Mouse (Mus musculus): Measurements from ENCODE around the gene Phkg2. TPM values are rescaled to one million over a fixed set of nuclear protein-coding genes. Genes with fewer than 3 reads are reported as not detected.

Phkg2 gene
- polyA plus RNA-seq, 1 experiment: 5.4 TPM

DNA sequence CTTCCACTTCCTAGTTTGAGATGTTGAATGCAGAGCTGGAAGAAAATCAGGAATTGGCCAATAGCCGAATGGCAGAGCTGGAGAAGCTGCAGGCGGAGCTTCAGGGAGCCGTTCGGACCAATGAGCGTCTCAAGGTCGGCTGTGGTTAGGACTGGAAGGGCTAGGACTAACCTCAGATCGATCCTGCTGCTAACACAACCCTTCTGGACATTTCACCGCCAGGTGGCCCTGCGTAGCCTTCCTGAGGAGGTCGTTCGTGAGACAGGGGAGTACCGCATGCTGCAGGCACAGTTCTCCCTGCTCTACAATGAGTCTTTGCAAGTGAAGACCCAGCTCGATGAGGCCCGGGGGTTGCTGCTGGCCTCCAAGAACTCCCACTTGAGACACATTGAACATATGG is 19.4 kb downstream of the Phkg2 start:
- H3K36me3 ChIP-seq (ENCODE audit: control insufficient read depth): peaks cover 83% of the 10 kb centered on the region
- TF ChIP-seq GATA1 (IDR thresholded peaks at IDR 0.05; ENCODE audit: low read length) (no peak), TAL1 (IDR thresholded peaks at IDR 0.05; ENCODE audit: low read length) (no peak)
- peaks cover 25% of the 10 kb centered on the region for H3K4me1 ChIP-seq (ENCODE audit: control insufficient read depth)
- peaks cover 2% of the 10 kb centered on the region; the same call in 1 of the 2 replicates for H3K9me3 ChIP-seq (ENCODE audit: control insufficient read depth, low read length)
- H3K4me3 ChIP-seq (replicated peaks): no peak overlapping the region
- H3K27me3 ChIP-seq (ENCODE audit: control insufficient read depth): no peaks in the 10 kb centered on the region

DNA sequence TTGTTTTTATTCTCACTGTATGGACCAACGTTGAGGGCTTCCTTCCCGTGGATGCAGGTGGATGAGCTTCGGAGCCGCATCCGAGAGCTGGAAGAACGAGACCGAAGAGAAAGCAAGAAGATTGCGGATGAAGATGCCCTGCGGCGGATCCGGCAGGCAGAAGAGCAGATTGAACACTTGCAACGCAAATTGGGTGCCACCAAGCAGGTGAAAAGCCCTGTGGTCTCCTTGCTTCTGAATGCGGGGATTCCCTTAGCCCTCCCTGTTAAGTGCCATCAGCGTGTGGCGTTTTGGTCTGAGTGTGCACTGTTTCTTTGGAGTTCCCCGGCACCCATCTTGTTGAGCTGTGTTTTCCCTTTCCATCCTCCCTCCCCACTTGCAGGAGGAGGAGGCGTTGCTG is 23.6 kb downstream of the Phkg2 start:
- TF ChIP-seq TAL1 (IDR thresholded peaks at IDR 0.05; ENCODE audit: low read length) (no peak), GATA1 (IDR thresholded peaks at IDR 0.05; ENCODE audit: low read length) (no peak)
- no peak overlapping the region for H3K4me3 ChIP-seq (replicated peaks)
- H3K4me1 ChIP-seq (ENCODE audit: control insufficient read depth): no peaks in the 10 kb centered on the region
- H3K36me3 ChIP-seq (ENCODE audit: control insufficient read depth): peaks cover 100% of the 10 kb centered on the region
- H3K9me3 ChIP-seq (ENCODE audit: control insufficient read depth, low read length): peaks cover 2% of the 10 kb centered on the region; the same call in 1 of the 2 replicates
- H3K27me3 ChIP-seq (ENCODE audit: control insufficient read depth): no peaks in the 10 kb centered on the region

DNA sequence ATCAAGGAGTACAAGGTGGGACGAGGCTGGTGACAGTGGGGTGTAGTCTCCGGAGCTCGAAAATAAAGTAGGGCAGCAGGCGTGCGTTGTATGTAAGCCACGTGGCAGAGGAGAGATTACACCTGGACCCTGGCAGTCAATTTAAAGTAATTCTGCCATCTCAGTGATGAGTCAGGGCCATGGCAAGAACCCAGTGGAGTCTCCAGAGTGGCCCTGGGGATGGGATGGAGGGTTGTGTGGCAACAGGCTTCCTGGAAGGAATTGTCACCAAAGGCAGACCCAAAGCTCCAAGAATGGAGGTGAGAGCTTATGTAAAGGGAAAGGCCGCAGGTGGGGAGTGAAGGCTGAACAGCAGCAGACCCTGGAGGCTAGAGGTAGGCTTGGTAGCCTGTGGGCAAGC is 27.5 kb downstream of the Phkg2 start:
- Histone ChIP-seq H3K9me3 (ENCODE audit: control insufficient read depth, low read length) (peaks cover 2% of the 10 kb centered on the region; the same call in 1 of the 2 replicates), H3K36me3 (ENCODE audit: control insufficient read depth) (peaks cover 94% of the 10 kb centered on the region), H3K4me1 (ENCODE audit: control insufficient read depth) (no peaks in the 10 kb centered on the region), H3K27me3 (ENCODE audit: control insufficient read depth) (no peaks in the 10 kb centered on the region), H3K4me3 (replicated peaks) (no peak overlapping the region)
- TF ChIP-seq TAL1 (IDR thresholded peaks at IDR 0.05; ENCODE audit: low read length): no peak
- no peak for TF ChIP-seq GATA1 (IDR thresholded peaks at IDR 0.05; ENCODE audit: low read length)

DNA sequence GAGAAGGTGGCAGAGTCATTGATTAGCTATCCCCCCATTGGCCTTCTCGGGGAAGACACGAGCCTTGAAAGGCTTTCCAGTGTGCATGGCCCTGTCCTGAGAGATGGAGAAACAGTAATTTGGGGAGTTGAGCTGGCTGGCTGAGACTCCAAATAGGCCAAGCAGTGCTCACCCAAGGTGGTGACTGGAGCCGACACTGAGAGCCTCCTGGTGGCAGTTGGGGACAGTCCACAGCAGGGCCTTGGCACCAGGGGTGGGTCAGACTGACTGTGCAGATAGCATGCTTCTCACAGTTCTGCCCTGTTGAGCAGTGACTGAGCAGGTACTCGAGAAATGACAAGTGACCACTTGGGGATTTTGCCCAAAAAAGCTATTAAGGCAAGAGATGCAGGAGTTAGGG is 28.6 kb downstream of the Phkg2 start:
- H3K4me1 ChIP-seq (ENCODE audit: control insufficient read depth): no peaks in the 10 kb centered on the region
- no peak overlapping the region for H3K4me3 ChIP-seq (replicated peaks)
- H3K9me3 ChIP-seq (ENCODE audit: control insufficient read depth, low read length): no peaks in the 10 kb centered on the region
- peaks cover 83% of the 10 kb centered on the region for H3K36me3 ChIP-seq (ENCODE audit: control insufficient read depth)
- TF ChIP-seq TAL1 (IDR thresholded peaks at IDR 0.05; ENCODE audit: low read length) (no peak), GATA1 (IDR thresholded peaks at IDR 0.05; ENCODE audit: low read length) (no peak)
- H3K27me3 ChIP-seq (ENCODE audit: control insufficient read depth): no peaks in the 10 kb centered on the region

DNA sequence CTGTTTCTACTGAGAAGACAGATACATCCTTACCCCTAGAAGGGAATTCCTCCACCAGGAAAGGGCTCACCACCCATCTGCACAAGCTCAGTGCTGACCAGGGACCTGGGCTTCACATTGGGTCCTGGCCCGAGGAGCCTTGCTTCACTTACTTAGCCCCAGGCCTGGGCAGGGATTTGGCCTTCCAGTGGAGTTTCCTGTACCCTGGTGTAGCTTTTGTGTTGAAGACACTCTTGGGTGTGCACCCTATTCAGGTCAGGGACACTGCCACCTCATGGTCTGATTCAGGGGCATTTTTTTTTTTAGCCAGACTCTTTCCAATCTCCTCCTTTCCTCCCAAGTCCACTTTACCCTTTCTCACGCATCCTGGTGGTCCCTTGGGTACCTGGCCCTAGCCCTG is 29.8 kb downstream of the Phkg2 start:
- Histone ChIP-seq H3K27me3 (ENCODE audit: control insufficient read depth) (no peaks in the 10 kb centered on the region), H3K9me3 (ENCODE audit: control insufficient read depth, low read length) (no peaks in the 10 kb centered on the region), H3K4me3 (replicated peaks) (no peak overlapping the region), H3K36me3 (ENCODE audit: control insufficient read depth) (peaks cover 73% of the 10 kb centered on the region), H3K4me1 (ENCODE audit: control insufficient read depth) (peaks cover 2% of the 10 kb centered on the region; the same call in 1 of the 2 replicates)
- TF ChIP-seq GATA1 (IDR thresholded peaks at IDR 0.05; ENCODE audit: low read length): no peak
- TF ChIP-seq TAL1 (IDR thresholded peaks at IDR 0.05; ENCODE audit: low read length): no peak

DNA sequence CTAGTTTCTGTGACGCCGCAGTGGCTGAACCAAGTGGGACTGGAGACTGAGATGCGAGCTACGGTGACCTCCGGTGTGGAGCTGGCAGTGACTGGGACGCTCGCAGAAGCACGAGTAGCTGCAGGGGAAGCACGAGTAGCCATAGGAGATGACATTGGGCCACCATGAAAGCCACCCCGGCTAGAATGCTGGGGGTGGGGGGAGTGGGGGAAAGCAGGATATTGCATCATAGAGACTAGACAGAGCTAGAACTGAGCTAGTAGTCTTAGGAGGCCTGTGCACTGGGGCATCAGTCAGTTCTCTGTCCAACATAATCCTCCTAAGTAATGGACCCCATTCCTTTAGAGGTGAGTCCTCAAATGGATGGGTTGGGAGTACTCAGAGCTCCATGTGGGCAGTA is 31.1 kb downstream of the Phkg2 start:
- TF ChIP-seq TAL1 (IDR thresholded peaks at IDR 0.05; ENCODE audit: low read length): no peak
- TF ChIP-seq GATA1 (IDR thresholded peaks at IDR 0.05; ENCODE audit: low read length): no peak
- H3K4me1 ChIP-seq (ENCODE audit: control insufficient read depth): peaks cover 2% of the 10 kb centered on the region; the same call in 1 of the 2 replicates
- H3K36me3 ChIP-seq (ENCODE audit: control insufficient read depth): peaks cover 60% of the 10 kb centered on the region
- no peak overlapping the region for H3K4me3 ChIP-seq (replicated peaks)
- no peaks in the 10 kb centered on the region for H3K27me3 ChIP-seq (ENCODE audit: control insufficient read depth)
- H3K9me3 ChIP-seq (ENCODE audit: control insufficient read depth, low read length): no peaks in the 10 kb centered on the region

DNA sequence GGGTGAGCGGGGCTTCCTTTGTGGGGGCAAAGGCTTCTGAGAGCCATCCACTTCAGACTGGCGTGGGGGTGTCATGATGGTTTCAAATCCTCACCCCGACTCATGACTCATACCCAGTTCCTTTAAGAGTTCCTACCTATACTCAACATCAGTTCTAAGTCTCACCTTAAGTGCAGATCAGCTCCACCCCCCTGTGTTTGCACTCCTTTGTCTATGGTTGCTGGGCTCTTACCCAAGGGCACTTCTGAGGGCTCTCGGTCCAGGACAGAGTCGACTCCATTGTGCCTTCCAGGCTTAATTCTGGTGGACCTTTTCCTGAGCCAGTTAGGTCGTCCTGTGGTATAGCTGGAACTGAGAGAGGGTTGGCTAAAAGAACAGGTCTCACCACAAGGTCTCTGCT is 34.0 kb downstream of the Phkg2 start:
- no peaks in the 10 kb centered on the region for H3K27me3 ChIP-seq (ENCODE audit: control insufficient read depth)
- peaks cover 57% of the 10 kb centered on the region for H3K36me3 ChIP-seq (ENCODE audit: control insufficient read depth)
- H3K4me1 ChIP-seq (ENCODE audit: control insufficient read depth): peaks cover 2% of the 10 kb centered on the region; the same call in 1 of the 2 replicates
- no peak for TF ChIP-seq GATA1 (IDR thresholded peaks at IDR 0.05; ENCODE audit: low read length)
- no peak for TF ChIP-seq TAL1 (IDR thresholded peaks at IDR 0.05; ENCODE audit: low read length)
- H3K9me3 ChIP-seq (ENCODE audit: control insufficient read depth, low read length): peaks cover 14% of the 10 kb centered on the region
- H3K4me3 ChIP-seq (replicated peaks): no peak overlapping the region

DNA sequence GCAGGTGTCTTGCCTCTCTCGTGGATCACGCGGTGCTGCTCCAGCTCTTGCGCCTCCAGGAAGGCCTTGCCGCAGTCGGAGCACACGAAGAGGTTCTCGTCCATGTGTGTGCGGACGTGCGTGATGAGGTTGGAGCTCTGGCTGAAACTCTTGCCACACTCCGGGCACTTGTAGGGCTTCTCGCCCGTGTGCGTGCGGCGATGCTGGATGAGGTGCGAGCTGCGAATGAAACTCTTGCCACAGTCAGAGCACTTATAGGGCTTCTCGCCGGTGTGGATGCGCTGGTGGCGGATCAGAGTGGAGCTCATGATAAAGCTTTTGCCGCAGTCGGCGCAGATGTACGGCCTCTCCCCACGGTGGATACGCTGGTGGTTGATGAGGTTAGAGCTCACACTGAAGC is 37.9 kb downstream of the Phkg2 start:
- Histone ChIP-seq H3K9me3 (ENCODE audit: control insufficient read depth, low read length) (peaks cover 14% of the 10 kb centered on the region), H3K27me3 (ENCODE audit: control insufficient read depth) (peaks cover 29% of the 10 kb centered on the region), H3K4me1 (ENCODE audit: control insufficient read depth) (peaks cover 22% of the 10 kb centered on the region), H3K36me3 (ENCODE audit: control insufficient read depth) (peaks cover 33% of the 10 kb centered on the region), H3K4me3 (replicated peaks) (no peak overlapping the region)
- TF ChIP-seq TAL1 (IDR thresholded peaks at IDR 0.05; ENCODE audit: low read length) (no peak), GATA1 (IDR thresholded peaks at IDR 0.05; ENCODE audit: low read length) (no peak)

DNA sequence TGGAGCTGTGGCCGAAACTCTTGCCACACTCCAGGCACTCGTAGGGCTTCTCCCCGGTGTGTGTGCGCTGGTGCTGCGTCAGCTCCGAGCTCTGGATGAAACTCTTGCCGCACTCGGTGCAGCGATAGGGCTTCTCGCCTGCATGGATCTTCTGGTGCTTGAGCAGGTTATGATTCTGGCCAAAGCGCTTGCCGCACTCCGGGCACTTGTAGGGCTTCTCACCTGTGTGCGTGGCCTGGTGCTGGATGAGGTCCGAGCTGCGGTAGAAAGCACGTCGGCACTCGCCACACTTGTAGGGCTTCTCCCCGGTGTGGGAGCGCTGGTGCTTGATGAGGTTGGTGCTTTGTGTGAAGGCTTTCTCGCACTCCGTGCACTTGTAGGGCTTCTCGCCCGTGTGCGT is 38.4 kb downstream of the Phkg2 start:
- peaks cover 33% of the 10 kb centered on the region for H3K36me3 ChIP-seq (ENCODE audit: control insufficient read depth)
- no peak for TF ChIP-seq GATA1 (IDR thresholded peaks at IDR 0.05; ENCODE audit: low read length)
- TF ChIP-seq TAL1 (IDR thresholded peaks at IDR 0.05; ENCODE audit: low read length): no peak
- peaks cover 26% of the 10 kb centered on the region for H3K4me1 ChIP-seq (ENCODE audit: control insufficient read depth)
- H3K4me3 ChIP-seq (replicated peaks): no peak overlapping the region
- H3K27me3 ChIP-seq (ENCODE audit: control insufficient read depth): peaks cover 32% of the 10 kb centered on the region
- peaks cover 14% of the 10 kb centered on the region for H3K9me3 ChIP-seq (ENCODE audit: control insufficient read depth, low read length)

DNA sequence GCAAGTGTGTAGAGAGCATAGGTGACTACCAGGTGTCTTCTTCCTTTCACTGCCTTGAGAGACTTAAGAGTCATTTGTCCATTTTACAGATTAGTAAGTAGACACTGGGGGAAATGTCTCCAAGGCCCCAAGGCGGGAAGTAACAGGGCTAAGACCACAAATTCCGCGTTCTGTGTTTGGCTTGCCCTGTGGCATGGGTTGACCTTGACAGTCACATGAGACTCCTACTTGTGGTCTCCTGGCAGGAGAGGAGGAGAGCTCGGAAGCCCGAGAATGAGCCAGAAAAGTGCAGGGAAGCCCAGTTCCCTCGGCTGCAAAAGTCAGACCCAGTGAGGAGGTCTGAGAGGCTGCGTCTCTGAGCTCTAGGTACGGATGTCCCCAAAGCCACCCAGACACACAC is 40.4 kb downstream of the Phkg2 start:
- TF ChIP-seq TAL1 (IDR thresholded peaks at IDR 0.05; ENCODE audit: low read length): no peak
- no peak for TF ChIP-seq GATA1 (IDR thresholded peaks at IDR 0.05; ENCODE audit: low read length)
- peaks cover 16% of the 10 kb centered on the region for H3K9me3 ChIP-seq (ENCODE audit: control insufficient read depth, low read length)
- H3K4me3 ChIP-seq (replicated peaks): no peak overlapping the region
- peaks cover 30% of the 10 kb centered on the region for H3K4me1 ChIP-seq (ENCODE audit: control insufficient read depth)
- peaks cover 32% of the 10 kb centered on the region for H3K27me3 ChIP-seq (ENCODE audit: control insufficient read depth)
- peaks cover 31% of the 10 kb centered on the region for H3K36me3 ChIP-seq (ENCODE audit: control insufficient read depth)
